Mouse (Mus musculus): ENCODE measurements around the gene Olfr287. TPM values are rescaled to one million over a fixed set of nuclear protein-coding genes. Genes with fewer than 3 reads are reported as not detected.

Olfr287 gene
- total and polyA plus RNA-seq, 3 experiments = not detected

DNA sequence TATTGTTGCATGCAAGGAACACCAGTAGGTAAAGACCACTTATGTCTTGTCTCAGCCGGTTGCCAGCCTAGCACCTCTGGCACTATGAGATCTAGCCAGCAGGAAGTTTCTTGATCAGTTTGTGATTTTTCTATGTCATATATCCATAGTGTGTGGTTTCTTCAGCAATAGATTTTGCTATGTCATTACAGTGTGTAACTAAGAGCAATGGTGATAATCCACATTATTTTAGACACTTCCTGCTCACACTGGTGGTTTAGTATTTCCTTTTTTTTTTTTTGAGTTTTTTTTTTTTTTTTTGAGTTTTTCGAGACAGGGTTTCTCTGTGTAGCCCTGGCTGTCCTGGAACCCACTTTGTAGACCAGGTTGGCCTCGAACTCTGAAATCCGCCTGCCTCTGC is 14.6 kb upstream of the Olfr287 start:
- in situ Hi-C loops (cut with MboI; ENCODE audit: low pct_ligation_motif_present, low pct_unique_long_range_greater_than_20kb, low sequenced_read_pairs) (no loop called here), dilution Hi-C loops (cut with MboI; ENCODE audit: extremely low pct_ligation_motif_present, extremely low pct_unique_long_range_greater_than_20kb, low sequenced_read_pairs) (no loop called here)
- H3K27ac ChIP-seq (ENCODE audit: insufficient read depth, low read depth) = no peak overlapping the region
- H3K79me2 ChIP-seq (replicated peaks; ENCODE audit: control insufficient read depth, extremely low read depth, insufficient read depth, poor library complexity, severe bottlenecking) = no peaks in the 10 kb centered on the region
- H3K27me3 ChIP-seq (replicated peaks) = peaks cover 79% of the 10 kb centered on the region
- no peaks in the 10 kb centered on the region for H3K4me1 ChIP-seq (ENCODE audit: control insufficient read depth in 1 of 2, insufficient read depth in 2 of 2)
- DNase-seq (ENCODE audit: extremely low read depth) = no peak
- H3K4me2 ChIP-seq (ENCODE audit: insufficient read depth, low read depth, poor library complexity, severe bottlenecking) = no peak overlapping the region
- H3K36me3 ChIP-seq (replicated peaks in 1 of 2; ENCODE audit: control insufficient read depth in 1 of 2, insufficient read depth in 1 of 2, low read length in 1 of 2) = no peaks in the 10 kb centered on the region
- no peak overlapping the region for H3K4me3 ChIP-seq (replicated peaks in 1 of 3; ENCODE audit: low read depth in 2 of 3, low read length in 2 of 3, poor library complexity in 1 of 3)
- peaks cover 6% of the 10 kb centered on the region for H3K9me3 ChIP-seq (replicated peaks; ENCODE audit: low read length)
- H3K9ac ChIP-seq (ENCODE audit: insufficient read depth, low read depth) = no peak overlapping the region
- no peak for TF ChIP-seq EP300 (IDR thresholded peaks at IDR 0.05; ENCODE audit: low read length)
- no peak for TF ChIP-seq USF1 (IDR thresholded peaks at IDR 0.05; ENCODE audit: low read depth, low read length)
- TF ChIP-seq MEF2A (IDR thresholded peaks at IDR 0.05; ENCODE audit: borderline replicate concordance, low read depth, low read length) = no peak
- TF ChIP-seq RCOR1 (conservative IDR thresholded peaks at IDR 0.05; ENCODE audit: low read depth, low read length) = no peak
- no peak for TF ChIP-seq TCF12 (IDR thresholded peaks at IDR 0.05; ENCODE audit: low read depth, low read length)
- TF ChIP-seq MYC (IDR thresholded peaks at IDR 0.05; ENCODE audit: low read depth, low read length) = no peak
- no peak for TF ChIP-seq POLR2A (IDR thresholded peaks at IDR 0.05; ENCODE audit: low read depth, low read length)
- no peak for TF ChIP-seq MAX (IDR thresholded peaks at IDR 0.05; ENCODE audit: low read length)
- no peak for TF ChIP-seq E2F4 (IDR thresholded peaks at IDR 0.05; ENCODE audit: insufficient replicate concordance, low read depth, low read length)
- TF ChIP-seq ZMIZ1 (IDR thresholded peaks at IDR 0.05; ENCODE audit: low read depth, low read length) = no peak
- TF ChIP-seq NRF1 (IDR thresholded peaks at IDR 0.05; ENCODE audit: low read depth, low read length) = no peak
- TF ChIP-seq CHD1 (IDR thresholded peaks at IDR 0.05; ENCODE audit: low read depth, low read length) = no peak
- TF ChIP-seq UBTF (IDR thresholded peaks at IDR 0.05; ENCODE audit: low read depth, low read length) = no peak
- TF ChIP-seq NELFE (IDR thresholded peaks at IDR 0.05; ENCODE audit: low read depth, low read length) = no peak
- no peak for TF ChIP-seq GABPA (IDR thresholded peaks at IDR 0.05; ENCODE audit: insufficient replicate concordance, low read depth, low read length)

GRCm38 (mm10) chr15:98234350-98234749 is 13.5 kb upstream of the Olfr287 start, which contains the start of gene Olfr286:
Olfr286 (minus strand) TSS chr15:98234450.
- in situ Hi-C loops (cut with MboI; ENCODE audit: low pct_ligation_motif_present, low pct_unique_long_range_greater_than_20kb, low sequenced_read_pairs) = no loop called here
- H3K27ac ChIP-seq (ENCODE audit: insufficient read depth, low read depth) = no peak within 1 kb of the TSS

More at GRCm38 (mm10) chr15:98234350-98234749, 13.5 kb upstream of the Olfr287 start, which contains the start of gene Olfr286:
- Histone ChIP-seq H3K4me2 (ENCODE audit: insufficient read depth, low read depth, poor library complexity, severe bottlenecking) (no peak within 1 kb of the TSS), H3K27me3 (replicated peaks) (peaks cover 80% of the 10 kb centered on the region), H3K4me1 (ENCODE audit: control insufficient read depth in 1 of 2, insufficient read depth in 2 of 2) (no peaks in the 10 kb centered on the region), H3K4me3 (replicated peaks in 1 of 3; ENCODE audit: low read depth in 2 of 3, low read length in 2 of 3, poor library complexity in 1 of 3) (no peak within 1 kb of the TSS), H3K9ac (ENCODE audit: insufficient read depth, low read depth) (no peak within 1 kb of the TSS), H3K79me2 (replicated peaks; ENCODE audit: control insufficient read depth, extremely low read depth, insufficient read depth, poor library complexity, severe bottlenecking) (no peaks in the 10 kb centered on the region), H3K9me3 (replicated peaks; ENCODE audit: low read length) (peaks cover 6% of the 10 kb centered on the region), H3K36me3 (replicated peaks in 1 of 2; ENCODE audit: control insufficient read depth in 1 of 2, insufficient read depth in 1 of 2, low read length in 1 of 2) (no peaks in the 10 kb centered on the region)
- DNase-seq (ENCODE audit: extremely low read depth) = no peak
- dilution Hi-C loops (cut with MboI; ENCODE audit: extremely low pct_ligation_motif_present, extremely low pct_unique_long_range_greater_than_20kb, low sequenced_read_pairs) = no loop called here
- no peak for TF ChIP-seq HCFC1 (IDR thresholded peaks at IDR 0.05; ENCODE audit: low read depth, low read length)
- no peak for TF ChIP-seq POLR2A (IDR thresholded peaks at IDR 0.05; ENCODE audit: low read depth, low read length)
- TF ChIP-seq UBTF (IDR thresholded peaks at IDR 0.05; ENCODE audit: low read depth, low read length) = no peak
- TF ChIP-seq SMC3 (IDR thresholded peaks at IDR 0.05; ENCODE audit: low read depth, low read length) = no peak
- no peak for TF ChIP-seq ZNF384 (IDR thresholded peaks at IDR 0.05; ENCODE audit: low read depth, low read length)
- no peak for TF ChIP-seq RCOR1 (conservative IDR thresholded peaks at IDR 0.05; ENCODE audit: low read depth, low read length)
- TF ChIP-seq ETS1 (conservative IDR thresholded peaks at IDR 0.05; ENCODE audit: low read depth, low read length) = no peak
- TF ChIP-seq JUND (conservative IDR thresholded peaks at IDR 0.05; ENCODE audit: low read depth, low read length) = no peak
- no peak for TF ChIP-seq ELF1 (IDR thresholded peaks at IDR 0.05; ENCODE audit: low read depth, low read length)
- TF ChIP-seq E2F4 (IDR thresholded peaks at IDR 0.05; ENCODE audit: insufficient replicate concordance, low read depth, low read length) = no peak
- TF ChIP-seq MXI1 (IDR thresholded peaks at IDR 0.05; ENCODE audit: low read depth, low read length) = no peak
- no peak for TF ChIP-seq MYC (IDR thresholded peaks at IDR 0.05; ENCODE audit: low read depth, low read length)
- no peak for TF ChIP-seq MAX (IDR thresholded peaks at IDR 0.05; ENCODE audit: low read length)
- no peak for TF ChIP-seq CTCF (conservative IDR thresholded peaks at IDR 0.05 in 1 of 2, IDR thresholded peaks at IDR 0.05 in 1 of 2; ENCODE audit: low read depth in 2 of 2, low read length in 2 of 2)
